Mouse (Mus musculus): ENCODE data around the gene Fam120b. TPM values are rescaled to one million over a fixed set of nuclear protein-coding genes. Genes with fewer than 3 reads are reported as not detected.

Gene Fam120b
- total RNA-seq (2014; fragmentation: Nextera tagmentation) (8.0 and 11.9 TPM in 2 replicates), total RNA-seq (2017) (9.8 and 11.0 TPM in 2 replicates)

DNA sequence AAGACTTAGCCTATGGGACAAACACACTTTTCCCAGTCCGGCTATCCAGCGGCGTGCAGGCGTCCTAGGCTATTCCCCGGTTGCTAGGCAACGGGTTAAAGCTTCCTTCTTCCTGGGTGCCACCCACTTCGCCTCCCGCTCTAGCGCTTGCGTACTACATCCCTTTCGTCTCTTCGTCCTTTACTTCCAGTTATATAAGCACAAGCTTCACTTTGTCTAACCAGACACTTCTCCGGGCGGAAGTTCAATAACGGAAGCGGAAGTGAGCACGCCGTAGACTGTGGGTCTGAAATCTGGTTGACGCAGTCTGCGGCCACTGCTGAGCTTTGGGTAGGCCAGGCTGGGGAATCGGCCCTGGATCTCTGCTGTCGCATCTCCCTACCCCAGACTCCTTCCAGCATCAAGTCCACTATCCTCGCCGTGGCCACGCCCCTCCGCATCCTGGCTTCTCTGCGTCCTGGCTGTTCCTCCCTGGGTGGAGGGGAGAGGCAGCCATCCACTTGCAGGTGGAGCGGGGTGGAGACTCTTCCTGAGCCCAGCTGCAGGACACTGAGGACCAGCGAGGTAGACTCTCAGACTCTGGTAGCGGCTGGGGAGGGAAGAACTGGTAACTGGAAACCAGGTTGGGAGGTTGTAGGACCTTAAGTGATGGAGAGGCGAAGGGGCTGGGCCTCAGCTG lies at the start of gene Fam120b:
Fam120b (plus strand) TSS at position 206 of the 679 bp plus-strand sequence.
- peak; percentile 99 for ATAC-seq (replicated peaks; ENCODE audit: low FRiP score, low TSS enrichment, poor library complexity, severe bottlenecking)

- ATAC-seq (replicated peaks; ENCODE audit: low FRiP score, low TSS enrichment, poor library complexity, severe bottlenecking): no peak
These were observed 45.9 kb upstream of the Fam120b start for GRCm38 (mm10) chr17:15350152-15350551.

DNA sequence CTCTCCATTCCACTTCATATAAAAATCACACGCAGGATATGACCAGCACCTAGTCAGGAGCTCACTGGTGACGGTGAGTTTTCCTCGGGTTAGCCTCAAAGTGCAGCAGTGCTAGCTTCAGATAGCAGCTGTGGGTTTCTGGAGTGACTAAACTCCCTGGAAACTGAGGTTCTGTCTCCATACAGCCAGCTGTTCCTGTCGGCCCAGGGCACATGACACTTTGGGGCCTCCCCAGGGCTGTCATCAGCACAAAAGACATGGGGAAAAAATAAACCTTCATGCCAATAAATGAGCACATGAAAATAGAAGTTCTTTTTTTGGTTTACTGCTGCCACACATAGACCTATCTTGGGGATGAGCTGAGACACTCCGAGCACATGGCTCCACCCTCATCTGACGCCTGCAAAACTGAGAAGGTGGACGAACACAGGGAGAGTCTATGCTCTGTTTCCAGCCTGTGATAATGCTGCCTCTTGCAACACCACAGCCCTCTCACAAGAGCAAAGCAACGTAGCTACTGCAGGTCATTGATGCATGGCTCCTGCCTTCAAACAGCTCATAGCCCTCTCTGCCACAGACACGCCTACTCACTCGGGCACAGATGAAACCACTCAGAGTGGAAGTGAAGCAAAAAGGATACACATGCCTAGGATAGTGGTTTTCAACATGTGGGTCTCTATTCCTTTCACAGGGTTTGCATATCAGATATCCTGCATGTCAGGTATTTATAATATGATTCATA lies 43.0 kb upstream of the Fam120b start:
- ATAC-seq (replicated peaks; ENCODE audit: low FRiP score, low TSS enrichment, poor library complexity, severe bottlenecking): no peak

DNA sequence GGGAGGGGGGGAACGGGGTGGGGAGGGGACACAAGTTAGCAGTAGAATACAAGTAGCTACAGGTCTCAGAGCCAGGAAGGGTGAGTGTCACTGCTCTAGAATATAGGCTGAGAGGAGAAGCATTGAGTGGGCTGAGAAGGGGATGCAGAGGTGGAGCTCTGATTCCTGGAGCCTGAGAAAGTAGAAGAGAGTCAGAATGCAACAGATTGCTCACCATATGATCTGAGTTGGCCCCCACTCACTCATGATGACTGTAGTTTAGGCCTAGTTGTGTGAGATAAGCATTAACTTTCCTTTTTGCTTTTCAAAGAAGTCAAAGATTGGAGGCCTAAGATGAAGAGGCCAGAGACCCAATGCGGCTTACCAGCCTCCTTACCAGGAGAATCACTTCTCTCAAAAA lies 42.0 kb upstream of the Fam120b start:
- ATAC-seq (replicated peaks; ENCODE audit: low FRiP score, low TSS enrichment, poor library complexity, severe bottlenecking): no peak

GRCm38 (mm10) chr17:15355072-15355471 lies 40.9 kb upstream of the Fam120b start:
- ATAC-seq (replicated peaks; ENCODE audit: low FRiP score, low TSS enrichment, poor library complexity, severe bottlenecking): no peak

- ATAC-seq (replicated peaks; ENCODE audit: low FRiP score, low TSS enrichment, poor library complexity, severe bottlenecking): no peak
These were observed 39.5 kb upstream of the Fam120b start for GRCm38 (mm10) chr17:15356526-15356925.

DNA sequence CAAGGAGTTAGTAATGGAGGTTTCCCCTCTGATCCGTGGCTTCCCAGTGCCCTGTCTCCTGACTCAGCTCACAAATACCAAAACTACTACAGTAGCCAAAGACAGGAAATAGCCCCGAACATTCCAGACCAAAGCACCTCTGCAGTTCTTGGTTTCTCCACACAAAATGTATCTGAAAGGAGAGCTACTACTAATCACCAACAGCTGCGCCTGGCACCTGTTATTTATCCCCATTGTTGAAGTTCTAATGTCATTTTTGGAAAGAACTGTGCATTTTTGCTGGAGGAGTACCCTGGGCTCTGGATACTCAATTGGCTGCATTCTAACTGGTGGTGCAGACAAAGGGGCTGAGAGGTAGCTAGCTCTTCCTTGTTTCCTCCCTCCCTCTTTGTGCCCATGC lies 38.9 kb upstream of the Fam120b start:
- ATAC-seq (replicated peaks; ENCODE audit: low FRiP score, low TSS enrichment, poor library complexity, severe bottlenecking): no peak

DNA sequence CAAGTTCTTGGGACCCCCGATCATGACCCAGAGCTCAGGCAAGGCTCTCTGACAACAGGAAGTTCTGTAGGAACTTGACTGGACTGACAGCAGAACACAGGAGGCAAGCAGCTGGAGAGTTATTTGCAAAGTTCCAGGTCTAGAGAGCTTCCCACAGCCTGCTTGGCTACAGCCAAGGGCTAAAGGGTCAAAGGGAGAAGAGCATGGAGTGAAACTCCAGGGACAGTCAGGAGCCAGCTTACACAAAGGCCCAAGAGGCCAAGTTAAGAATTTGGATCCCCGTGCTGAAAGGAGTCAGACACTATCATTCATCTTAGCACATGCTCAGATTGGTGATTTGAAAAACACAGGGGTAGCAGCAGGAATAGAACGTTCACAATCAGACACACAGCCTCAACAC lies 32.3 kb upstream of the Fam120b start:
- no peak for ATAC-seq (replicated peaks; ENCODE audit: low FRiP score, low TSS enrichment, poor library complexity, severe bottlenecking)

DNA sequence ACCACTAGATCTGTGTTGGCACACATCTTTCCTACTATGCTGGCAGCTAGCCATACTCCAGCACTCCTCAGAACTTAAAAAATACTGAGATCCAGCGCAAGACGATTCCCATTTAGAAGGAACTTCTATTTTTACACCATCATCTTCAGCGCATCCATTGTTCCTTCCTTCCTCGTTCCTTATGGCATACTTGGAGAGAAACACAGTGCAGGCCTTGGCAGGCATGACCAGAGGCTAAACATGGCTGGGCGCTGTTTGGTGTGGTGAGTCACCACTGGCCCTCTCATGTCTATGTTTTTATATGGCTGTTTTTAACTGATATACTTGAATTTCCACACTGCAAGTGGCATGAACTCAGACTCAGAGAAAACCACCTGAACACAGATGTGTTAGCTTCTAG lies 30.4 kb upstream of the Fam120b start:
- no peak for ATAC-seq (replicated peaks; ENCODE audit: low FRiP score, low TSS enrichment, poor library complexity, severe bottlenecking)

- ATAC-seq (replicated peaks; ENCODE audit: low FRiP score, low TSS enrichment, poor library complexity, severe bottlenecking): no peak
These were observed 25.6 kb upstream of the Fam120b start for GRCm38 (mm10) chr17:15370401-15370800.

DNA sequence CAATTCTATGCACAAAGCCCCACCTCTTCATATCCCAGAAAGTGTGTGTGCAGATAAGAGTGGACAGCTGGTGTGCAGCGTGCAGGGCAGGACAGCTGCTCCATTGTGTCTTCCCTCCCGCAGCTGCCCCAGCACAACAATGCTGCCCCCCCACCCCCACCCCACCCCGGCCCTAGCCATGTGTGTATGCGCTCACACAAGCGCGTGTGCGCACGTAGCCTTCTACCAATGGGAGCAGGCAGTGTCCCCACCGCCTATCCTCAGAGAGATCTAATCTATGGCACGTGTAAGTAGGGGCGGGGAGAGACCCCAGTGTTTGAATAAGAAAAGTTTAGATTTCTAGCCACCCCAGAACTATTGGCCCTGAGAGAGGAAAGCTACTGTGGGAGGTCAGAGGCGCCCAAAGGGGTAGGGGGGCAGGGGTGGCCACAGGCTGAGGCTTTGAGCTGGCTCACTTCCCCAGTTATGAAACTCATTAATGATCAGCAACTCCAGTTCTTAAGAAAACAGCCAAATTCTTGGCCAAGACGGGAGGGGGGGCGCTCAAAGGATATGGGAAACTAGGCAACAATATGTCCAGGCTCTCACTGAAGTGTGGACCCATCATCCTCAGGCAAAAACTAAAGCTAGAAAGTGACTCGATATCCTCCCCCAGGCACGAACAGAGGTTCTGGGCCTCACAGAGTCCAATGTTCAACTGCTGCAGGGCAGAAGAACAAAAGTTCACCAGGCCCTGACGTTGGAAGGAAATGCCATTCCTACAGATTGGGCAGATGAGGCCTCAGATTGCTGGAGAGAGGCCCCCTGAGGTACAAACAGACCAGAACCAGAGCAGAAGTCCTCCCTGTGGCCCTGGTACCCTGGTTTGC lies 23.8 kb upstream of the Fam120b start:
- ATAC-seq (replicated peaks; ENCODE audit: low FRiP score, low TSS enrichment, poor library complexity, severe bottlenecking): no peak

GRCm38 (mm10) chr17:15372931-15373652 lies 22.9 kb upstream of the Fam120b start:
- no peak for ATAC-seq (replicated peaks; ENCODE audit: low FRiP score, low TSS enrichment, poor library complexity, severe bottlenecking)

DNA sequence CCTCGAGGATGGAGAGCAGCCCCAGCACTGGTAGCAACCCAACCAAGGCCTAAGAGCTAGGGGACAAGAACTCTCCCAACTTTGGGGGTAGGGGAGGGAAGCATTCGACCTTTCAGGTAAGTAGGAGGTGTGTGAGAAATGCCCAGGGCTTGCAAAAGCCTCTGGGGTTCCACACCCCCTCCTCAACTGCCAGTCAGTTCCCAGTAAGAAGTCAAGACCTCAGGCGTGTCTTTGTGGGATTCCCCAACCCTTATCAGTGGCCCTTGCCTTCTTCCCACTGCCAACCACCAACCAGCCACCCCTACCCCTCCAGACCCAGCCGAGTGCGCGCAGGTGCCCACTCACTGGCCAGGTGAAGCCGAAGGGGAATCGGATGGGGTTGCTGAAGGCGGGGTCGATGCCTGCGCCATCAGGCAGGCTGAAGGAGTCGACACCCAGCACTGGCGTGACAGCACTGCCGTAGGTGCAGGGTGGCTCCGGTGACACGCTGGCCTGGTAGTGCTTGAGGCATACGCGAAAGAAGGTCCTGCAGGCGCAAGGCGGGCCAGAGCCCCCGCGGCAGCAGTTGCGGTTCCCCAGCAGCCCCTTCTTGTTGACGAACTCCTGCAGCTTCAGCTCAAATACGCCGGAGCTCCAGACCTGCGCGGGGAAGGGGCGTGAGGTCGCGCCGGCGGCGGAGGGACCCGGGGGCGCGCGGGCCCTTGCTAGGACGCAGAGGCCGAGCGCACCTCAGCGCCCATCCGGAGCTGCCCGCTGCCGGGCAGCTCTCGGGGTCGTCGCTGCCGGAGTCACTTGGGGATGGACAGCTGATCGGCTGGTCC lies 21.5 kb upstream of the Fam120b start:
- ATAC-seq (replicated peaks; ENCODE audit: low FRiP score, low TSS enrichment, poor library complexity, severe bottlenecking): no peak

DNA sequence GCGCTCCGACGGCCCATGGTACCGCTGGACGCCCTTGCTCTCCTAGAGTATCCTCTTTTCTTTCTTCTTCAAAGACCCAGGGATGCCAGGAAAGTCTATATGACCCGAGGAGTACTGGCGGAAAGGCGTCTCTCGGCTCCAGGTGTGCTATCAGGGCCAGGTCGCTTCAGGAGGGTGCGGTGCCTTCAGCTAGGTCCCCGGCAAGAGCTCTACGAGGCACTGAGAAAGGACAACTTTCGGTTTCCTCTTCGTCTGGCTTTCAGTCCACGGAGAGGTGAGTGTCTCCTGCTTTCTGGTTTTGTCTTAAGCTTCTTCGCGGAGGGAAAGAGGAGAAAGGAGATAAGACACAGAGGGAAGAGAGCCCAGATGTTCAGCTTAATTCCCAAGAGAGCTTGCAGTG lies 20.8 kb upstream of the Fam120b start:
- no peak for ATAC-seq (replicated peaks; ENCODE audit: low FRiP score, low TSS enrichment, poor library complexity, severe bottlenecking)

- peak; percentile 56 for ATAC-seq (replicated peaks; ENCODE audit: low FRiP score, low TSS enrichment, poor library complexity, severe bottlenecking)
These were observed 20.1 kb upstream of the Fam120b start for GRCm38 (mm10) chr17:15375701-15376493.

DNA sequence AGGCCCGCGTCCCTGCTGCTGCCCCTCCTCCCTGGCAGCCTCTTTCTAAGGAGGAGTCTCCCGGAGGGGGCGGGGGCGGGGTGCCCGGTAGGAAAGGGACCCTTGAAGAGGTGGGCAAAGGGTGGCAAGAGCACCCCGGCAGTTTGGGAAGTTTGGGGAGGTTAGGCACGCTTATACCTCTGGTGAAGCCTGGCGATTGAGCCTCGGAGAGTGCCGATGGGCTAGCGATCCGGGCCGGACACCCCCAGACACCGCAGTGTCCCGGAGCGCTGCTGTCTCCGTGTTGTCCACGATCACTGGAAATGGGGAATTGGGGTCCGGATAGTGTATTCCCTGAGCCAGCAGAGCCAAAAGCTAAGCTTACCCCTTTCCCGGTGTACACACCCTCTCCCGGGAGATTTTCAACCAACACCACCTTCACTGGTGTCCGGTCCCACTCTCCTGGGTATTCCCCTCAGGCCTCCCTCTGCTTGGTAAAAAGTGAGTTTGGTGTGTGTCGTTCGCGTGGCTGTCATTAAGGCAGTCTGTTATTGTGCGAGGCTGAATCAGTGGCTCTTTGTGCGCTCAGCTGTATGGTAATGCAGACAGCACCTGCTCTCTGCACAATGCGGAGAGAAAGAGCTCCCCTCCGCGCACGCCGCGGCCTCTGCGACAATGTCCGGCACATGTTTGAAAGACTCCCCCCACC lies 19.4 kb upstream of the Fam120b start, which contains the start of gene Dll1:
Dll1 (minus strand) TSS at position 379 of the 688 bp plus-strand sequence.
- no peak for ATAC-seq (replicated peaks; ENCODE audit: low FRiP score, low TSS enrichment, poor library complexity, severe bottlenecking)

DNA sequence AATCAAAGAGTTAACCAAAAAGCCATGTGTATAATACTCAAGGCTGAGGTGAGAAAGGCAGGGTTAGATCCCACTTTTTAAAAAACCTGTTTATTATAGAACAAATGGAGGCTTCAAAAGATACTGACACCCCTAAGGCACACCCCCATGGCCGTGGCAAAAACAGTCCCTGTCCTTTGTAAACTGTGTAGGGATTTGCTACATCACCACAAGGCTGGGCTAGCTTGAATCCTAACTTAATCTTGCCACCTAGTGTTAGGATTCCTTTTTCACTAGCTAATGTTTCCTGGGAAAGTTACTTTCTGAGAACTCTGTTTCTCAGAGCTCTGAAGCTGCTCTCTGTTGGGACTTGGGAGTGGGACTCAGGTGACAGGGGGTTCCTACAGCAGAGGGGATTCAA lies 18.1 kb upstream of the Fam120b start:
- no peak for ATAC-seq (replicated peaks; ENCODE audit: low FRiP score, low TSS enrichment, poor library complexity, severe bottlenecking)
